Mouse (Mus musculus): ENCODE measurements around the gene Bnip3. TPM values are rescaled to one million over a fixed set of nuclear protein-coding genes. Genes with fewer than 3 reads are reported as not detected.

The Bnip3 gene
- polyA plus RNA-seq, 1 experiment = 7.1 TPM

GRCm38 (mm10) chr7:138938991-138939390 lies 29.7 kb upstream of the Bnip3 start:
- TF ChIP-seq MAX (IDR thresholded peaks at IDR 0.05) = no peak
- no peak for TF ChIP-seq FOSL1 (IDR thresholded peaks at IDR 0.05; ENCODE audit: insufficient read depth, low read length, poor library complexity, severe bottlenecking)
- no peak for TF ChIP-seq CTCF (IDR thresholded peaks at IDR 0.05; ENCODE audit: control insufficient read depth, insufficient read depth, insufficient read length)
- no peak for TF ChIP-seq MYOD1 (IDR thresholded peaks at IDR 0.05; ENCODE audit: control insufficient read depth, insufficient read length, low read depth)
- no peak for TF ChIP-seq USF1 (IDR thresholded peaks at IDR 0.05; ENCODE audit: low read depth)
- TF ChIP-seq MYOG (IDR thresholded peaks at IDR 0.05; ENCODE audit: control insufficient read depth, extremely low read depth, insufficient read length) = no peak
- no peak for TF ChIP-seq CEBPB (IDR thresholded peaks at IDR 0.05; ENCODE audit: low read depth)
- Histone ChIP-seq H3K79me2 (ENCODE audit: control insufficient read depth, insufficient read depth) (no peaks in the 10 kb centered on the region), H3K4me3 (ENCODE audit: insufficient read depth, poor library complexity, severe bottlenecking) (no peak overlapping the region), H3K79me3 (ENCODE audit: low read depth) (no peaks in the 10 kb centered on the region), H3ac (ENCODE audit: control insufficient read depth, insufficient read length, low read depth) (no peak overlapping the region), H3K27me3 (ENCODE audit: control insufficient read depth, insufficient read depth, insufficient read length) (peaks cover 52% of the 10 kb centered on the region), H3K36me3 (ENCODE audit: control insufficient read depth, insufficient read depth) (no peaks in the 10 kb centered on the region)

DNA sequence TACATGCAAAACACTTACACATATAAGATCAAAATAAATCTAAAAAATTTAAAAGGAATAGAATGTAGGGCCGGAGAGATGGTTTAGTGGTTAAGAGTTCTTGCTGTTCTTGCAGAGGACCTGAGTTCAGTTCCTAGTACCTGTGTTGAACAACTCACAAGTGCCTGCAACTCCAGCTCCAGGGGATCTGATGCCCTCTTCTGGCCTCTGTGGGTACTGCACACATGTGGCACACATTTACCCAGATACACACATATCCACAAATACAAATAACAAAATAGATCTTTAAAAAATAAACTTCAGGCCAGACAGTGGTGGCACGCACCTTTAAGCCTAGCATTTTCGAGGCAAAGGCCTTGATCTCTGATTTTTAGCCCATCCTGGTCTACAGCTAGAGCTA lies 25.2 kb upstream of the Bnip3 start:
- peaks cover 12% of the 10 kb centered on the region for H3K27me3 ChIP-seq (ENCODE audit: control insufficient read depth, insufficient read depth, insufficient read length)
- H3K4me3 ChIP-seq (ENCODE audit: insufficient read depth, poor library complexity, severe bottlenecking) = no peak overlapping the region
- no peaks in the 10 kb centered on the region for H3K36me3 ChIP-seq (ENCODE audit: control insufficient read depth, insufficient read depth)
- no peaks in the 10 kb centered on the region for H3K79me2 ChIP-seq (ENCODE audit: control insufficient read depth, insufficient read depth)
- no peak for TF ChIP-seq USF1 (IDR thresholded peaks at IDR 0.05; ENCODE audit: low read depth)
- TF ChIP-seq MYOG (IDR thresholded peaks at IDR 0.05; ENCODE audit: control insufficient read depth, extremely low read depth, insufficient read length) = no peak
- TF ChIP-seq FOSL1 (IDR thresholded peaks at IDR 0.05; ENCODE audit: insufficient read depth, low read length, poor library complexity, severe bottlenecking) = no peak
- H3ac ChIP-seq (ENCODE audit: control insufficient read depth, insufficient read length, low read depth) = no peak overlapping the region
- H3K79me3 ChIP-seq (ENCODE audit: low read depth) = no peaks in the 10 kb centered on the region

GRCm38 (mm10) chr7:138928456-138928855 lies 19.1 kb upstream of the Bnip3 start:
- TF ChIP-seq MAX (IDR thresholded peaks at IDR 0.05) = no peak
- no peak for TF ChIP-seq MYOD1 (IDR thresholded peaks at IDR 0.05; ENCODE audit: control insufficient read depth, insufficient read length, low read depth)
- no peak for TF ChIP-seq USF1 (IDR thresholded peaks at IDR 0.05; ENCODE audit: low read depth)
- TF ChIP-seq MYOG (IDR thresholded peaks at IDR 0.05; ENCODE audit: control insufficient read depth, extremely low read depth, insufficient read length) = no peak
- no peak for TF ChIP-seq CTCF (IDR thresholded peaks at IDR 0.05; ENCODE audit: control insufficient read depth, insufficient read depth, insufficient read length)
- TF ChIP-seq FOSL1 (IDR thresholded peaks at IDR 0.05; ENCODE audit: insufficient read depth, low read length, poor library complexity, severe bottlenecking) = no peak
- no peak for TF ChIP-seq CEBPB (IDR thresholded peaks at IDR 0.05; ENCODE audit: low read depth)
- no peaks in the 10 kb centered on the region for H3K79me2 ChIP-seq (ENCODE audit: control insufficient read depth, insufficient read depth)
- peaks cover 4% of the 10 kb centered on the region for H3K27me3 ChIP-seq (ENCODE audit: control insufficient read depth, insufficient read depth, insufficient read length)
- H3K79me3 ChIP-seq (ENCODE audit: low read depth) = no peaks in the 10 kb centered on the region
- H3ac ChIP-seq (ENCODE audit: control insufficient read depth, insufficient read length, low read depth) = no peak overlapping the region
- no peak overlapping the region for H3K4me3 ChIP-seq (ENCODE audit: insufficient read depth, poor library complexity, severe bottlenecking)
- no peaks in the 10 kb centered on the region for H3K36me3 ChIP-seq (ENCODE audit: control insufficient read depth, insufficient read depth)

- no peak for TF ChIP-seq MYOG (IDR thresholded peaks at IDR 0.05; ENCODE audit: control insufficient read depth, extremely low read depth, insufficient read length)
- peak; percentile 7 for TF ChIP-seq CTCF (IDR thresholded peaks at IDR 0.05; ENCODE audit: control insufficient read depth, insufficient read depth, insufficient read length)
- no peaks in the 10 kb centered on the region for H3K79me3 ChIP-seq (ENCODE audit: low read depth)
- no peaks in the 10 kb centered on the region for H3K36me3 ChIP-seq (ENCODE audit: control insufficient read depth, insufficient read depth)
- H3K4me3 ChIP-seq (ENCODE audit: insufficient read depth, poor library complexity, severe bottlenecking) = no peak overlapping the region
- no peak overlapping the region for H3ac ChIP-seq (ENCODE audit: control insufficient read depth, insufficient read length, low read depth)
- no peaks in the 10 kb centered on the region for H3K79me2 ChIP-seq (ENCODE audit: control insufficient read depth, insufficient read depth)
- peaks cover 4% of the 10 kb centered on the region for H3K27me3 ChIP-seq (ENCODE audit: control insufficient read depth, insufficient read depth, insufficient read length)
Observed at GRCm38 (mm10) chr7:138923756-138924425, 14.6 kb upstream of the Bnip3 start.

DNA sequence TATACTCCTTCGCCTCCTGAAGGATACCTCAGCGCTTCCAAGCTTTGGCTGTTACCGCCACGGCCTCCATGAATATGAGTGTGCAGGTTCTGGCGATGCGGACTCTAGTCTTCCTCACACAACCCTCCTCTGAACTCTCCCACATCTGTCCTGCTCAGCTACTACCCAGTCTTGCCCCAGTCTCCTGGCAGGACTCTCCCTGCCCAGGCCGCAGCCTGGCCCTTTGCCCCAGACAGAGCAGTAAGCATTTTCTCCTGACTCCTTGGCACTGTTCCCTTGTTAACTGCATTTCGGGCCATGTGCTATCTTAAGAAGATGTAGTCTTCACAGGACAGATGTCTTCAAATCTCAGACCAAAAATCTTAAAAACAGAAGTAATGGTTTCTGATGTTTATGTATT lies 12.3 kb upstream of the Bnip3 start:
- H3ac ChIP-seq (ENCODE audit: control insufficient read depth, insufficient read length, low read depth) = no peak overlapping the region
- H3K79me3 ChIP-seq (ENCODE audit: low read depth) = no peaks in the 10 kb centered on the region
- H3K79me2 ChIP-seq (ENCODE audit: control insufficient read depth, insufficient read depth) = no peaks in the 10 kb centered on the region
- no peak overlapping the region for H3K4me3 ChIP-seq (ENCODE audit: insufficient read depth, poor library complexity, severe bottlenecking)
- TF ChIP-seq MYOD1 (IDR thresholded peaks at IDR 0.05; ENCODE audit: control insufficient read depth, insufficient read length, low read depth) = no peak
- TF ChIP-seq CTCF (IDR thresholded peaks at IDR 0.05; ENCODE audit: control insufficient read depth, insufficient read depth, insufficient read length) = no peak
- no peak for TF ChIP-seq FOSL1 (IDR thresholded peaks at IDR 0.05; ENCODE audit: insufficient read depth, low read length, poor library complexity, severe bottlenecking)
- TF ChIP-seq MAX (IDR thresholded peaks at IDR 0.05) = no peak
- no peak for TF ChIP-seq USF1 (IDR thresholded peaks at IDR 0.05; ENCODE audit: low read depth)
- no peak for TF ChIP-seq MYOG (IDR thresholded peaks at IDR 0.05; ENCODE audit: control insufficient read depth, extremely low read depth, insufficient read length)
- TF ChIP-seq CEBPB (IDR thresholded peaks at IDR 0.05; ENCODE audit: low read depth) = no peak
- H3K27me3 ChIP-seq (ENCODE audit: control insufficient read depth, insufficient read depth, insufficient read length) = peaks cover 4% of the 10 kb centered on the region
- no peaks in the 10 kb centered on the region for H3K36me3 ChIP-seq (ENCODE audit: control insufficient read depth, insufficient read depth)

Data from C2C12 (cell line).